Mouse (Mus musculus) adrenal gland, adult 8-10 months (tissue): ENCODE measurements around the gene Gm4969. TPM values are rescaled to one million over a fixed set of nuclear protein-coding genes. Genes with fewer than 3 reads are reported as not detected.

Experiments
- DNase-seq: peaks from one replicate; pipeline ENCODE4 v3.0.0; 2022
- total RNA-seq, 4 experiments: library from RNA; stranded (reverse); gene quantifications; 2 replicates each; pipeline ENCODE4 v1.2.4; 2022

The Gm4969 gene
- total RNA-seq, 4 experiments from 2014 or later, result not detected

DNA sequence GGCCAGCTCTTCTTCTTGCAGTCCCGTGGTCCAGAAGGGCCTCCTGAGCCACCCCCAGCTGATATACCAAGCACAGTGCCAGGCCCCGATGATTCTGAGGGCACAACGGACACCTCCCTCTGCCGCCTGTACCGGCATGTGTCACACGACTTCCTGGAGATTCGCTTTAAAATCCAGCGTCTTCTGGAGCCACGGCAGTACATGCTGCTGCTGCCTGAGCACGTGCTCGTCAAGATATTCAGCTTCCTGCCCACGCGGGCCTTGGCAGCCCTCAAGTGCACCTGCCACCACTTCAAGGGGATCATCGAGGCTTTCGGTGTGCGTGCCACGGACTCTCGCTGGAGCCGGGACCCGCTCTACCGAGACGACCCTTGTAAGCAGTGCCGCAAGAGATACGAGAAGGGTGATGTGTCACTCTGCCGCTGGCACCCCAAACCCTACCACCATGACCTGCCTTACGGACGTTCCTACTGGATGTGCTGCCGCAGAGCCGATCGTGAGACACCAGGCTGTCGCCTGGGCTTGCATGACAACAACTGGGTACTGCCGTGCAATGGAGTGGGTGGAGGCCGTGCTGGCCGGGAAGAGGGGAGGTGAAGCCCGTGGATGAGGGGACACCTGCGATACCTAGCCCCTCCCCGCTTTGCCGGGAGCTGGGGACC, 18.6 kb upstream of the Gm4969 start:
- no peak for DNase-seq

DNA sequence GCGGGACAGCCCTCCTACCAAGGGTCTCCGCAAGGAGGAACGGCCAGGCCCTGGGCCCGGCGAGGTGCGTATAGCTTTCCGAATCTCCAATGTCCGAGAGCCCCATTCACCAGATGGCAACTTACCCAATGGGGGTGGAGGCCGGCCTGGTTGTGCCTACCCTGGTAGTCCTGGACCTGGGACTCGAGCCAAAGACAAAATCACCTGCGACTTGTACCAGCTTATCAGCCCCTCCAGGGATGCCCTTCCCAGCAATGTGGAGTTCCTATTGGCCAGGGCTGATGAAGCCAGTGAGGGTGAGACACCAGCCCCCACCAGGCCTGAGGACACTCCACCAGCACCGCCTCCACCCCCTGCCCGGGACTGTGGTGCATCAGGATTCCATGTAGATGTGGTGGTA, 18.0 kb upstream of the Gm4969 start:
- no peak for DNase-seq

DNA sequence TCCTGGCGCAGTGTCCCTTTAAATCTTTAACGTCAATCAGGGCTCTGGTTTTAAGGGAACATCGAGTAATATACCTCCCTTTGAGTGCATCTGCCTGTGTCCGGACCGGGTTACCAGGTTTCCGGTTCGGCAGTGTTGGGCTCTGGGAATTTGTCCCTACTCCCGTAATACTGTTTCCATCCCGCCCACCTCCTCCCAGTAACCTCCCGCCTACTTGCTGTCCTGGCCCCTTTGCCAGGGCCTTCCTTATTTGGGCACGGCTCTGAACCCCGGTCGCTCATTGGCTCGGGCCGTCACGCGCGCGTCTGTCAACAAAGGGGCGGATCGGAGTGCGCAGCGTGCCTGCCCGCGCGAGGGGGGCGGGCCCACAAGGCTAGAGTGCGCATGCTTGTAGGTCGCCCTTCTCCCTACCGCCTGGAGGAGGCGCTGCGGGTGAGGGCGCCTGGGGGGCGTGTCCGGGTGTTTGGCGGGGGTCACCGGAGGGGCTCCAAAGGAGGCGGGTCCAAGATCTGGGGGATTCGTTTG, 13.2 kb upstream of the Gm4969 start:
- peak; percentile 98 for DNase-seq

DNA sequence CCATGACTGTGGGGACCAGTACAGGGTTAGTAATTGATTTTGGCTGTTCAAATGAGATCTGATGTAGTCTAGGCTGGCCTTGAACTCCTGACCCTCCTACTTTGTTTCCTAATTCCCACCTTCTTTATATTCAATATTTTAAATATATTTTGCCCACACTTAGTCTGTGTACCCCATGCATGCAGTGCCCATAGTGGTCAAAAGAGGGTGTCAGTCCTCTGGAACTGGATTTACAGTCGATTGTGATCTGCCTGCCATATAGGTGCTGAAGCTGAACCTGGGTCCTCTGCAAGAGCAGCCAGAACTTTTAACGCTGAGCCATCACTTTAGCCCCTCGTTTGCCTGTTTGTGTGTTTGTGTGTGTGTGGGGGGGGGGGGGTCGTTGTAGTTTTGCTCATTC, 12.5 kb upstream of the Gm4969 start:
- no peak for DNase-seq

DNA sequence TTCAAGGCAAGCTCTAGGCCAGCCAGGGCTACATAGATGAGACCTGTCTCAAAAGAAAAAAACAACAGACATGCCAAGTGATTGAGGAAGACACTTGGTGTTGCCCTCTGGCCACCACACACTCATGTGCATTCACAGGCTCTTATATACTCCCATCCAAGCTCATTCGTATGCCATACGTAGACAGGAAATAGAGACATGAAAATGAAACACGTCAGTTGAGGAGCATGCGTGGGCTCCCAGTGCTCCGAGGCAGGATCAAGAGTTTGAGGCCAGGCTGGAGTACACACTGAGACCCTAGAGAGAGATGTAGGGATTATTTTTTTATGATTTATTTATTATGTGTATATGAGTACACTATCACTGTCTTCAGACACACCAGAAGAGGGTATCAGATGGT, 11.2 kb upstream of the Gm4969 start:
- no peak for DNase-seq

DNA sequence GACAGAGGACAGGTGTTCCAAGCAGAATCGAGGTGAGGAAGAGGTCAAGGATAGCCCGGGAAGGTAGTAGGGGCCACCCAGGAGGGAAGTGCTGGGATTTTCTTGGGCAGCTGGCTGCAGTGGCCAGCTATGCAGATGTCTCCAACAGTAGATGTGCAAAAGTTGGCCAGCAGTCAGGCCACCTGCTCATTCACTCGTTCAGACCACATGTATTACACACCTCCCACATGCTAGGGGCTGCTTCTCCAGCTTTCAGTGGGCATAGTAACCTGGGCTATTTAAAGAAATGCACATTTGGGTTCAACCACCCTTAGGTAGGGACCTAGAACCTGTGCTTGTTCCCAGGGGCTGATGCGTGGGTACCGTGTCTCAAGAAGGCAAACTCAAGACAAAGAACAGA, 9.6 kb upstream of the Gm4969 start:
- DNase-seq, result no peak

DNA sequence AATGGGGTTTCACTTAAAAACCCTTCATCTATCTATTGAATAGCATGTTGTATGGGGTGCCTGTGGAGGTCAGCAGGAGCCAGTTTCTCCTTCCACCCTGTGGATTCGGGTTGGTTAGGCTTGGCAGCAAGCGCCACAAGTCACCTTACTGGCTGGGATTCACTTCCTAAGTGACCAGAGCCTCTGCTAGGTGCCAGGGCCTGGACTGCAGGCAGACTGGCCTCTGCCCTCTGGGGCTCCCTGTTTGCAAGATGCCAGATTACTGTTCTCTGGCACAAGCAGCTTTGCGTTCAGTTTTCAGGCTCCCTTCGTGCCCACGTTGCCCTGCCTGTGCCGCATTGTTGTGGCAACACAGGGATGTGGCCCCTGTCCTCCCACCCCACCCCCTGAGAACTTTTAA, 6.5 kb upstream of the Gm4969 start:
- DNase-seq, result no peak

DNA sequence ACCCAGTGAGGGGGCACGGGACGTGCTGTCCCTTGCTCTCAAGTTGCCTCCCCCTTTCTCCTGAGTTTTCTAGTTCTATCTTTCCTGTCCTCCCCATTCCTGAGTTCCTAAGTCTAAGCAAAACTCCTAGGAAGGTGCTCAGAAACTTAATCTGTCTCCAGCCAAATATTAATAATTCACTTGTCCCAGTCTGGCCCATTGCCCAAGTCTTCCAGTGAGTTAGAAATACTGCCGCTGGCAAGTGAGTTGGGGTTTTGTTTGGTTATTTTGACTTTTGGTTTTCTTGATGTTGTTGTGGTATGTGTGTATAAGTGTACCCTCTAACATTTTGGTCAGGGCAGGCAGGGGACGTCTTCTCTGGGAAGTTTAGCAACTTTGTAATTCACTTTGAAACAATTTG, 3.5 kb upstream of the Gm4969 start:
- no peak for DNase-seq

DNA sequence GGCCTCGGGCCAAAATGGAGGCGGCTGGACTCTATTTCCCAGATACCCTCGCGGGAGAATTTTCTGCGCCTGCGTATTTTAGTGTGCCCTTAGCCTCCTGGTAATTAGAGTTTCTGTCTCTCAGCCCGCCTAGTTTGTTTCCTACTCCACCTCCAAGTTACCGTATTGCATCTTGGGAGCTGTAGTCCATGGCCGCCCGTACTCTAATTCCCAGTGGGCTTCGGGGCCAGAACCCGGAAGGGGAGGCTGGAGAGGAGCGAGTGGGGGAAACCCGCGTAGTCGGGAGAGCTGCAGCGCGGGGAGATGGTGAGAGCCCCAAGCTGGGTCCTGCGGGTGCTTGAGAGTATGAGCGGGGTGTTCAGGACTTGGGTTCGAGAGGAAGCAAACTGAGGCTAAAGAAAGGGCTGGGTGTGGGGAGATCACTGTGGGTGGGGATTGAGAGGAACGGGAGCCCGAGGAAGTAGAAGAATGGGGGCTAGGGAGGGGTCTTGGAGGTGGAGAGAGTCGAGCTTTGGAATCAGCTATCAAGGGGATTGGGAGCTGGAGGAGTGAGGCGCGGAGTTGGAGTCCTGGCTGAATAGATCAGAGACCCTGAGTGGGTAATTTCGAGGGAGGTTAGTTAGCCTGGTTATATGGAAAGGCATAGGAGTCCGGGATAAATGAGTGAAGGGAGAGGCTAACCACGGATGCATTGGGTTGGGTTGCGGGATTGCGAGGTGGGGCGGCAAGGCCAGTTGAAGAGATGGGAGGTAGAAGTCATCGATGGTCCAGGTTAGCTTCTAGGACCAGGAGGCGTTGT, 1.7 kb upstream of the Gm4969 start, which contains the start of gene Fbxo46:
TSS of gene Fbxo46 (plus strand) at position 229 of the 799 bp plus-strand sequence.
- DNase-seq, result peak; percentile 95

DNA sequence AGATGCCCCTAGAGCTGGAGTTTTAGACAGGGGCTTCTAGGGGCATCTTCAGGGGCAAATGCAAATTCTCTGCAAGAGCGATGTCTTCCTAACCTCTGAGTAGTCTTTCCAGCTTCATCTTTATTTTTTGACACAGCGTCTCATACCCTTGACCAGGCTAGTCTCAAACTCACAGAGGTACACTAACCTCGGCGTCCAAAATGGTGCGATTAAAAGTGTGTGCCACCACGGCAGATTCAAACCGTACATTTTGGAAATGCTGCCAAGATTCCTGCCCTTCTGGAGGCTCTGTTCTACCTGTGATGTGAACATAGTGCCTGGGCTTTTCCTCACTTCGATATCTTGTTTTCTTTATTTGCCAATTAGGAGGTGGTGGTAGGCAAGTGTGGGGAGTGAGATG, 915 bp upstream of the Gm4969 start:
- no peak for DNase-seq

DNA sequence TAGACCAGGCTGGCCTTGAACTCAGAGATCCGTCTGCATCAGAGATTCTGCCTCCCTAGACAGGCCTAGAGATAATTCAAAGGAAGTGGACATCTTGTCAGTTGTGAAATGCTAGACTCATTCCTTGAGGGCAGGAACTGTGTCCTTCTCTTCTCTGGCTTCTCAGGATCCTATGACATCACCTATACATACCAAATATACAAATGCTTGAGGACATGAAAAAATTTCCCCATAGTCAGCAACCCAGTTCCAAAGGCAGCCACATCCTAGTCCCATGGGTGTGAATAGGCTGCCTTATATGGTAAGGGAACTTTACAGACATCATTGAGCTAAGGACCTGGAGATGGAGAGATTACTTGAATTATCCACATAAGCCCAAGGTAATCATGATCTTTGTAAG, 8.6 kb downstream of the Gm4969 start:
- DNase-seq, result no peak

DNA sequence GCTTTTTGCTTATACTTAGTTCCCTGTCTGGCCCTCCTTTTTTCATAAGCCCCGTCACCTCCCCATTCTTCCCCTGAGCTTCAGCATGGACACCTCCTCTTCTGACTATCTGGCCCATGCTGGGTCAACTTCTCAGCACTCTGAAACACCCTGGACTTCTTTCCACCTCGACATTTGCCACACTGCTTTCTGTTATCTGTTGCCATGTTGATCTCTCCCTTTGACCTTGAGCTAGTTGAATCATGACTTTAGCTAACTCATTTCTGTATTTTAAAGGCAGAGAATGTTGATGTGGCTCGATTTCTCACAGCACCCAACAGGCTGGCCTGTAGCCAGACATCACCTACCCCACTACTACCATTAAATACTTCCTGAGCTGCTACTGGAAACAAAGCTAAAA, 10.7 kb downstream of the Gm4969 start:
- no peak for DNase-seq

DNA sequence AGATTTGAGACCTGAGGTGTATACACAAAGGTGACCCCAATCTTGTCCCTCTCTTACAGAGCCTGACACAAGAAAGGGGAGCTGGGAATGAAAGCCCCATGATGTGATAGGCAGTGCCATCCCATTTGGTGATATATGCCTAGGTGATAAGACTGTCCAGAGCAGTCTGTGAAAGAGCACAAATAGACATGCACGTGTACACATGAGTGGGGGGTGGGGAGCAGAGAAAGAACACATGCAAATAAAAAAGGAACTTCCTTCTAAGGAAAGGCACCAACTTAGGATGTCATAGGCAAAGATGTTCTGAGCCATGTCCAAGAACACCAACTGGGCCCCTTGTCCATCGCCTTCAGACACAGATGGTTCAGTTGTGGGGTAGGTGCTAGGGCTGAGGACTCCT, 13.7 kb downstream of the Gm4969 start:
- no peak for DNase-seq

DNA sequence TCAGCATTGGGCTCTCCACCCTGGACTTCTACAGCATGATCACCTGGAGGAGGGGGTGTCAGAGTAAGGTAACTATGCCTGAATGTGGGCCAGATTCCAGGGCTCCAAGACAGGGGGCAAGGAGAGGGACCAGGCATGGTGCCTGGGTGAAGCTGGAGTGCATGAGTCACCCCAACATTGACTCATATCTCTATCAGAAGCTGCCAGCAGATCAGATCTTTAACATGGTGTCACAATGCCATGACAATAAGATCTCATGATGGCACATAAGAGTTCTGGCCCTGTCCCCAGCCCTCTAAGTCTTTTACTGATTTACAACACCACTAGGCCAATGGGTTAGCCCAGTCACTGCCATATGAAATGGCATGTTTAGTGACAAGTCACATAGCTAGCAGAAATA, 14.4 kb downstream of the Gm4969 start:
- no peak for DNase-seq

DNA sequence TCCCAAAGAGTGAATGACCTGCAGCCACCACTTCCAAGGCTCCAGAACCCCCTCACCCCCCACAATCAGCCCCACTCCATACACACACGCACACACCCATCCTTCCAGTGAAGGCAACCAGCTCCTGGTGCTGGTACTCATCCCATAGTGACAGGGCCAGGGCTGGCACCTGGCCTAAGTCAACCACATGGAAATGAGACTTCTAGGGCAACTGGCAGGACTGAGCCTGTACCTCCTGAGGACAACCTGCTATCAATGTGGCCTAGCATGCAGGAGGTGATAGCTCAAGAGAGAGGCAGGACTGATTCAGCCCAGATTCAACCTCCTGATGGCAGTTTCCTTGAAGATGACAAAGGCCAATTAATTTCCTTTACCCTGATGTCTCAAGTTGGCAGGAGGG, 17.9 kb downstream of the Gm4969 start:
- DNase-seq, result no peak

DNA sequence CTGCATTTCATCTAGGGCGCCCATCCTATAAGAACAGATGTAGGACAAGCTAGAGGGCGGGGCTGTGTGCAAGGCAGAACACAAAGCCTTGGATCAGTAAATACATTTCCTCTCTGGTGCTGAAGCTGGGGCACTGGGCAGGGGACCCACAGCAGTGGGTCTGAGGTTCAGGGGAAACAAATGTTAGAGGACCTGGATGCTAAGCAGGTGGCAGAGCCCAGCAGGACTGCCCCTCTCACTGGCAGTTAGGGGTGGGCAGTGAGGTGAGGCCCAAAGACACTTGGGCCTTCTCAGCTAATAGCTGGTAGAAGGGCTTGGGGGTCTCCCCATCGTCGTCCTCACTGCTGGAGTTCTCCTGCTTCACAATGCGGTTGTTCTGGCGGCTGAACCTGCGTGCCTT, 19.4 kb downstream of the Gm4969 start:
- DNase-seq, result no peak

DNA sequence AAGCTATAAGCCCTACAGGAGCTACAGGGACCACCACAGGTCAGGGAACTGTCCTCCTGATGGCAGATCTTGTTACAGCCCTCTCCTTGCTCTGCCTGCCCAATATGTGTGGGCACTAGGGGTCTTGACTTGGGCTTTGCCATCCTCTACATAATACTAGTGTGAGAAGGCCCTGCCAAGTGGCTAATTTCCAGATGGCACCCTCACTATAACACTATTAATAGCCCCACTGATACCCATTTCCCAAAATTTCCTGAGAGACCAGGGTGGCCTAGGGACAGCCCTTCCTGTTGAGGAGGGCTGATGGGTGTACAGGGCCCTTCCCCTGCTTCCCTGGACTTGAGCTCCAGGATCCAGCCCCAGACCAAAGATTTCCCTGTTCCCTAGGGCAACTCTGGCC, 20.3 kb downstream of the Gm4969 start:
- DNase-seq, result no peak

DNA sequence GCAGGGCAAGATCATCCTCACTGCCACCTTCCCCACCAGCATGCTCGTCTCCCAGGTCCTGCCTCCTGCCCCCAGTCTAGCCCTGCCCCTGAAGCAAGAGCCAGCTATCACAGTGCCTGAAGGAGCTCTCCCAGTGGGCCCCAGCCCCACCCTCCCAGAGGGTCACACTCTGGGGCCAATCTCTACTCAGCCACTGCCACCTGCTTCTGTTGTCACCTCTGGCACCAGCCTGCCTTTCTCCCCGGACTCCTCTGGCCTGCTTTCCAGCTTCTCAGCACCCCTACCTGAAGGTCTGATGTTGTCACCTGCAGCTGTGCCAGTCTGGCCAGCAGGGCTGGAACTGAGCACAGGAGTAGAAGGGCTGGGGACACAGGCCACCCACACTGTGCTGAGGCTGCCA, 21.0 kb downstream of the Gm4969 start:
- no peak for DNase-seq

DNA sequence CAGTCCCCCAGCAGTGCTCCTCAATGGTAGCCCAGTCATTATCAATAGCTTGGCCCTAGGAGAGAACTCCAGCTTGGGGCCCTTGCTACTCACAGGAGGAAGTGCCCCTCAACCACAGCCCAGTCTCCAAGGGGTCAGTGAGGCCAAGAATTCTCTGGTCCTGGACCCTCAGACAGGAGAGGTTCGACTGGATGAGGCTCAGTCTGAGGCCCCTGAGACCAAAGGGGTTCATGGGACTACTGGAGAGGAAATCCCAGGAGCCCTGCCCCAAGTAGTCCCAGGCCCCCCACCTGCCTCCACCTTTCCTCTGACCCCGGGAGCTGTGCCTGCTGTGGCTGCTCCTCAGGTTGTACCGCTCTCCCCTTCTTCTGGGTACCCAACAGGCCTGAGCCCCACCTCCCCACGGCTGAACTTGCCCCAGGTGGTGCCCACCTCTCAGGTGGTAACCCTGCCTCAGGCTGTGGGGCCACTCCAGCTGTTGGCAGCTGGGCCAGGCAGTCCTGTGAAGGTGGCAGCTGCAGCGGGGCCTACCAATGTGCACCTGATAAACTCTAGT, 21.7 kb downstream of the Gm4969 start:
- no peak for DNase-seq

DNA sequence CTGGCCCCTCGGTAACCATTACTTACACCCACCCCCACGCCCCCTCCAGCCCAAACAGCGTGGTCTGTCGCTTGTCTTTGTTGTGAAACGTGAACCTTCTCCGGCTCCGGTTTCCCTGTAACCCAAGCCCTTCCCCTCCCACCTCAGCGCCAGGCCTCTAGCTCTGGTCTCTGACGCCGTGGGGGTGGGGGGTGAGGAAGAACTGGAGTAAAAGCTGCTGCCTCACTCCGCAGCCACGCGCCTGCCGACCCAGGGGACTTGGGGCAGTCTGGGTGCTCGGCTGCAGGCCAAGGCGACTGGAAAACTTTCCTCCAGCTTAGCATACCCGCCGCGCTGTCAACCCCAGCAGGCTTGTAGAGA, 22.4 kb downstream of the Gm4969 start:
- DNase-seq, result peak; percentile 74

DNA sequence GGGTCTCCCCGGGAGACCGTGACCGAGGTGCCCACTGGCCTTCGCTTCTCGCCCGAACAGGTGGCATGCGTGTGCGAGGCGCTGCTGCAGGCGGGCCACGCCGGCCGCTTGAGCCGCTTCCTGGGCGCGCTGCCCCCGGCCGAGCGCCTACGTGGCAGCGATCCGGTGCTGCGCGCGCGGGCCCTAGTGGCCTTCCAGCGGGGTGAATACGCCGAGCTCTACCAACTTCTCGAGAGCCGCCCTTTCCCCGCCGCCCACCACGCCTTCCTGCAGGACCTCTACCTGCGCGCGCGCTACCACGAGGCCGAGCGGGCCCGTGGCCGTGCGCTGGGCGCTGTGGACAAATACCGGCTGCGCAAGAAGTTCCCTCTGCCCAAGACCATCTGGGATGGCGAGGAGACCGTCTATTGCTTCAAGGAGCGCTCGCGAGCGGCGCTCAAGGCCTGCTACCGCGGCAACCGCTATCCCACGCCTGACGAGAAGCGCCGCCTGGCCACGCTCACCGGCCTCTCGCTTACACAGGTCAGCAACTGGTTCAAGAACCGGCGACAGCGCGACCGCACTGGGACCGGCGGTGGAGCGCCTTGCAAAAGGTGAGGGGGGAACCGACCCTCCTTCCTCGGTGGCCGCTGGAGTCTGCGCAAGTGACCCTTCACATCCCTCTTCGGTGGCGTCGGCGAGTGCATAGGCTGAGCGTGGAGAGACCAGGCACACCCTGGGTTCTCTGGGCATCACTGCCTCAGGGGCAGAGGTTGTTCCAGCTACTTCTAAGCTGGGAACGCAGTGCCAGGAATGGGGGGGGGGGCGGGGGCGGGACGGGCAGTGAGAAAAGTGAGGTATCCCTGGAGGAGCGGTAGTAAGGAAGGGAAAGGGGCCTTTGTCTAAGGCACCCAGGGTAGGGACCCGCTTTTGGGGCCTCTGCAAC, 23.1 kb downstream of the Gm4969 start:
- no peak for DNase-seq

DNA sequence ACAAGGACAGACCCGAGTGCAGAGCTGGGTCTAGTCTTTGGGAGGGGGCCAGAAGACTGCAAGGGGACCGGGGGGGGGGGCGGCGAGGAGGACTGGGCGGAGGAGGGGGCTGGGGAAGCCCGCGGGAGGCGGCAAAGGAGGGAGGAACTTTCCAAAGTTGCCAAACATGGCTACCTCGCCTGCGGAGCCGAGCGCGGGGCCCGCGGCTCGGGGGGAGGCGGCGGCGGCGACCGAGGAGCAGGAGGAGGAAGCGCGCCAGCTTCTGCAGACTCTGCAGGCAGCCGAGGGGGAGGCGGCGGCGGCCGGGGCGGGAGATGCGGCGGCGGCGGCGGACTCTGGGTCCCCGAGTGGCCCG, 23.7 kb downstream of the Gm4969 start, which contains the start of gene Six5:
TSS of gene Six5 (plus strand) at position 124 of the 355 bp plus-strand sequence.
- DNase-seq, result no peak
